Mouse (Mus musculus): ENCODE measurements around the gene Btbd3.

- no peak for TF ChIP-seq POLR2A (IDR thresholded peaks at IDR 0.05; ENCODE audit: control insufficient read depth, extremely low read depth, insufficient read depth, low read length, poor library complexity)
- TF ChIP-seq CTCF (IDR thresholded peaks at IDR 0.05; ENCODE audit: borderline replicate concordance, control insufficient read depth, extremely low read depth, insufficient read depth, low read length, poor library complexity) = no peak
Observed at GRCm38 (mm10) chr2:138617501-138617900, 361.1 kb downstream of the Btbd3 start.
